Mouse (Mus musculus) skeletal muscle tissue, adult 2 months (tissue): ENCODE results near the gene Hist1h3c.
A peak's percentile ranks its signal among the peaks of the same experiment; 100 is the strongest.
"Not testable (repeated sequence)": the region's sequence is repeated elsewhere in the genome, so short reads cannot be mapped to it uniquely, and the experiment has no call there.

Source experiments
- DNase-seq: peaks from one replicate; pipeline ENCODE4 v3.0.0-alpha.2; 2012; ENCODE audit warnings: low read depth, low spot score

The Hist1h3c gene

DNA sequence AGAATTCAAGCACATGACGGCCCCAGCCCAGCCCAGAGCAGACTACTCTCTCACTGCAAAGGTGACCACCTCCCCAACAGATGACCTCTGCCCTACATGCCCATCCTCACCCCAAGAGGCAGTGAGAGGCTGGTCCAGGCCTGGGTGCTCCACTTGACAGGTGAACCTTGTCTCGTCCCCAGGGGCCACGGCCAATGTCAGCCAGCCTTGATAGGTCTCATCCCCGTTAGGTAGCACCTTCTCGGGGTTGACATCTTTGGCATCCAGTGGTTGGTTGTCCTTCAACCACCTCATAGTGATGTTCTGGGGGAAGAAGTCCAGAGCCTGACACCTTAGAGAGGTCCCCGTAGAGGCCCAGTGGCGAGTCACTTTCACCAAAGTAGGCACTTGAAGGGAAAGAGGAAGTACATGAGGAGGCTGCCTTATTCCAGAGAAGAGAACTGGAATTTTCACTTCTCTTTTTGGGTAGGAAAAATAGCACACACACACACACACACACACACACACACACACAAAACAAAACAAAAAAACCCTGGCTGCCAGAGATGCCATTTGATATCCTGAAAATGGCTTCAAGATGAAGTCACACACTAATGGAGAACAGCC lies 39.5 kb downstream of the Hist1h3c start:
- no peak for DNase-seq

DNA sequence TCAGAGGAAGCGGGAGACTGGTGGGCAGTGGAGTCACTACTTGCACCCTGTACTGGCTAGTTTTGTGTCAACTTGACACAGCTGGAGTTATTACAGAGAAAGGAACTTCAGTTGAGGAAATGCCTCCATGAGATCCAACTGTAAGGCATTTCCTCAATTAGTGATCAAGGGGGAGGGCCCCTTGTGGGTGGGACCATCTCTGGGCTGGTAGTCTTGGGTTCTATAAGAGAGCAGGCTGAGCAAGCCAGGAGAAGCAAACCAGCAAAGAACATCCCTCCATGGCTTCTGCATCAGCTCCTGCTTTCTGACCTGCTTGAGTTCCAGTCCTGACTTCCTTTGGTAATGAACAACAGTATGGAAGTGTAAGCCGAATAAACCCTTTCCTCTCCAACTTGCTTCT lies 42.6 kb downstream of the Hist1h3c start:
- DNase-seq = not testable (repeated sequence)

DNA sequence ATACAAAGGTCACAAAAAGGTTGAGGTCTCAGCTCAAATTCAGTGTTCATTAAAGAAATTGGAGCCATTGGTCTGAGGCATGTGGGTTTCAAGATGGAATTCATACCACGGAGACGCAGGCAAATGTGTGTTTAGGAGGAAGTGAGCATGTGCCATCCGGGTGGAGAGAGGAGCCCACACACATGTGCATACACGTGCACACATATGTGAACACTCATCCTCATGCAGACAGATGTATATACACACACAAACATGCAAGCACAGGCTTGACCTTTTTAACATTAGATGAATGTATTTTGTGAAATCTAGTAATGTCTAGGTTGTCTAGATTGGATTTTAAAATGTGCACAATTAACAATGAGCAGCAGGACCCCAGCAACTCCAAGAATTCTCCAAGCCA lies 43.2 kb downstream of the Hist1h3c start:
- DNase-seq = no peak

DNA sequence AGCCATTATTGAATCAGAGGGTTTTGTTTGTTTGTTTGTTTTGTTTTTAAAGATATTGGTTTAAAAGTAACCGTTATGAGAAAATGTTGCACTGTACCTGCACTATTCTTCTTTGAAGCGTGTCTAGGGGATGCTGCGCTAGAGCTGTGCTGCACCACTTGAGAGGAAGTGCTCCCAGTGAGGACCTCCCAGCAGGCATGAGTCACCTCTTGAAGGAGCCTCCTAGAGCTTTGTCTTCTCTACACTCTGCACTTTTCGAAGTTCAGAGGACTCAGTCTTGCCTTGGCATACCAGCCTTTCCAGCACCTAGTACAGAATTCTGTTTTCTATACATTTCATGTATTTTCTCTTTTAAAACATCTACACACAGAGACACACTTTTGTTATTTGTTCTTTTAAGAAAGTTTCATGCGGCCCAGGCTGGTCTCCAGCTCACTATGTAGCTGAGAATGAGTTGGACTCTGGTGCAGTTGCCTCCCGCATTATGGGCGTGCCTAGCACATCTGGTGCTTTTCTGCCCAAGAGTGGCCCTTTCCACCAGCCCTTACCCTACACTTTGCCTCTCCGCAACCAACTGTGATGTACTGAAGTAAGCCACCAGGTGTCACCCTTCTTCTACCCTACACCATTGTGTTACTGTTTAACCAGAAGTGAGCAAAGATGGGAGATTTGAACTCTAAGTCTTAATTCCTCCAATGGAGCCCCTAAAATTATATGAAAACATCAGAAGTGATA lies 44.4 kb downstream of the Hist1h3c start:
- DNase-seq = peak; percentile 69

DNA sequence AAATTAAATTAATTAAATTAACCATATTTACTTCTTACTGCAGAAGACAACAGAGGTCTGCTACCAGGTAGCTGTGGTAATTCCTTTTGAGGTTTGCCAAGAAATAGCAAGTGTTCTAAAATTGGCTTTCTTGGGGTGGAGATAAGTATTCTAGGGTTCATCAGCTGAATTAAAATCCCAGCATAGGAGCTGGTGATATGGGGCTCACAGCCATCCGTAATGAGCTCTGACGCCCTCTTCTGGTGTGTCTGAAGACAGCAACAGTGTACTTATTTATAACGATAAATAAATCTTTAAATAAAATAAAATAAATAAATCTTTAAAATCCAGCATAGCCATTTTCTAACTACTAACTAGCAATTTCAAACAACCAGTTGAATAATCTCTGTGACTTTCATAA lies 45.6 kb downstream of the Hist1h3c start:
- DNase-seq = no peak

DNA sequence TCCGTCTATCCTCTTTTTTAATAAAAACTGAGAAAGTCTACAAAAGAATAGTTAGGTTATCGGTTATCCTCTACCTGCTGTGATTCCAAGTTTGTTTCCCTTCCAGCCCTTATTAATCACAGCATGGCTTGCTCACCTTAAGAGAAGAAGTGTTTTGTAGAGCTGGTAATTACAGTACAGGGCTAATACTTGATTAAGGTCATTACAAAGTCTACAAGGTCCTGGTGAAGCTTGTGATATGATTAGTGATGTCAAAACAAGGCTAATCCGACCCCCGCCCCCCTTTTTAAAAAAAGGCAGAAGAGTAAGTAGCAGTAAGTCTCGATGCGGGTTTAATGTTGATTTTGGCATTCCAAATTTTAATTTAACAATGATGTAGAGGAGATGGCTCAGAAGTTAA lies 46.4 kb downstream of the Hist1h3c start:
- no peak for DNase-seq

DNA sequence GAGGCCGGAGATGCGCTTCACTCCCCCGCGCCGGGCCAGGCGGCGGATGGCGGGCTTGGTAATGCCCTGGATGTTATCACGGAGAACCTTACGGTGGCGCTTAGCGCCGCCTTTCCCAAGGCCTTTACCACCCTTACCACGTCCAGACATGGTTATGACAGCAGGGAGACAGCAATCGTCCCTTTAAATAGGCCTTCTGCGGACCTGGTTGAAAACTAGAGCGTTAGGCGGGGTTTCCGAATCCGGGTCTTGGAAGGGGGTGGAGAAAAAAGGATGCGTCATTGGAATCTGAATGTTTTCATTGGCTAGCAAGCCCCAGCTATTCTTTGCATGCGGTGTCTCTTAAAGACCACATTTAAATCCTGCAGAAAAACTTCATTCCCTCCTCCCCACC lies 47.1 kb downstream of the Hist1h3c start, which contains the start of gene Hist1h4c:
TSS of gene Hist1h4c (minus strand) at position 155 of the 394 bp plus-strand sequence.
- peak; percentile 99 for DNase-seq

DNA sequence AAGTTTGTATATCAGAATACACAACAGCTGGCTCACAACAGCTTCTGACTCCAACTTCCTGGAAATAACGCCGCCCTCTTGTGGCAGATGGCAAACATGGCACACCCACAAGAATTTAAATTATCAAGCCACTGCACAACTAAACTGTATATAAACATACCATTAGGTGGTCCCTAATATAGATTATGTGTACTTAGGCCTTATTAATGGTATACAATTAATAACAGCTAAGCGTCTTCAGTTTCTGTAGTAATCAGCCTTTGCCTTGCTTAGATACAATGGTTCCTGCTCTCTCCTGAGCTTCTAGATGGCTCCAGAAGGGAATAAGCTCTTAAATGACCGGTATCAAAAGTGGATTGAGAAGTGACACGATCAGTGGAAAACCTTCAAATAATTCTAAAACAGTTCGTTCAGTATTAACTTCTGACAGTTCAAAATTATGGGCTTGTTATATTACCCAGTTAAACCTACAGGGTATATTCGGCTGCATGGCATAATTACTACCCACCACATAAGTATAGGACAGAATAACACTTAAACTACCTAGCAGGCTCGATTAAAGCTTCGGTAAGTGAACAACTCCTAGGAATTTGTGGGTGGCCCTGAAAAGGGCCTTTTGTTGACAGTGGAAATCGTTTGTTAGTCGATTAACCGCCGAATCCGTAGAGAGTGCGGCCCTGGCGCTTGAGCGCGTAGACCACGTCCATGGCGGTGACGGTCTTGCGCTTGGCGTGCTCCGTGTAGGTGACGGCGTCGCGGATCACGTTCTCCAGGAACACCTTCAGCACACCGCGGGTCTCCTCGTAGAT lies 47.7 kb downstream of the Hist1h3c start:
- peak; percentile 52 for DNase-seq

DNA sequence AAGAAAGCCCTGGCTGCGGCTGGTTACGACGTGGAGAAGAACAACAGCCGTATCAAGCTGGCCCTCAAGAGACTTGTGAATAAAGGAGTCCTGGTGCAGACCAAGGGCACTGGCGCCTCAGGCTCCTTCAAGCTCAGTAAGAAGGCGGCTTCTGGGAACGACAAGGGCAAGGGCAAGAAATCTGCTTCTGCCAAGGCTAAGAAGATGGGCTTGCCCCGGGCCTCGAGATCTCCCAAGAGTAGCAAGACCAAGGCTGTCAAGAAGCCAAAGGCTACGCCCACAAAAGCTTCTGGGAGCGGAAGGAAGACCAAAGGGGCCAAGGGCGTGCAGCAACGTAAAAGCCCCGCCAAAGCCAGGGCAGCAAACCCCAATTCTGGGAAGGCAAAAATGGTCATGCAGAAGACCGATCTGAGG lies 49.3 kb downstream of the Hist1h3c start:
- DNase-seq = no peak

DNA sequence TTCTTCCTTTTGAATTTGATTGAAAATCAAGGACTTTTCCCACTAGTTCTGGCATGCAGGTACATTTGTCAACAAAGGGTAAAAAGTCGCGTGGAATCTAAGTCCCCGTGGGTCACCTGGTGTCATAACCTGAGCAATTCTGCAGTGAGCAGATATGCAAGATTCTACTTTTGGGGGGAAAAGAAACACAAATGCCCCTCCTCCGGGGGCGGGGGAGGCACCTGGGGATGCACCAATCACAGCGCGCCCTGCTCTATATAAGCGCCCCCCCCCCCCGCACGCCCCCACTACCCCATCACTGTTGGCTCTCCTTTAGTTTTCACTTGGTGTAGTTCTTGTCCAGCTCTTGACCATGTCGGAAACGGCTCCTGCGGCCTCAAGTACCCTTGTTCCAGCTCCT lies 49.9 kb downstream of the Hist1h3c start, which contains the start of gene Hist1h1t:
TSS of gene Hist1h1t (plus strand) at position 301 of the 400 bp plus-strand sequence.
- DNase-seq = no peak
